Mouse (Mus musculus) right cerebral cortex, postnatal 10 days (tissue): ENCODE measurements around the gene Acoxl.
"Not testable (repeated sequence)": the region's sequence is repeated elsewhere in the genome, so short reads cannot be mapped to it uniquely, and the experiment has no call there.

Experiments used
- DNase-seq, 2 experiments: peaks; one replicate each; pipeline ENCODE4 v3.0.0; 2021; ENCODE audit warnings: low spot score in 2 of 2

The Acoxl gene

GRCm38 (mm10) chr2:128078859-128079258 lies 240.2 kb downstream of the Acoxl start:
- peak in 1 of 2 experiments; percentile 42 for DNase-seq

- DNase-seq: no peak
Measured at GRCm38 (mm10) chr2:128079316-128079715, 240.6 kb downstream of the Acoxl start.

DNA sequence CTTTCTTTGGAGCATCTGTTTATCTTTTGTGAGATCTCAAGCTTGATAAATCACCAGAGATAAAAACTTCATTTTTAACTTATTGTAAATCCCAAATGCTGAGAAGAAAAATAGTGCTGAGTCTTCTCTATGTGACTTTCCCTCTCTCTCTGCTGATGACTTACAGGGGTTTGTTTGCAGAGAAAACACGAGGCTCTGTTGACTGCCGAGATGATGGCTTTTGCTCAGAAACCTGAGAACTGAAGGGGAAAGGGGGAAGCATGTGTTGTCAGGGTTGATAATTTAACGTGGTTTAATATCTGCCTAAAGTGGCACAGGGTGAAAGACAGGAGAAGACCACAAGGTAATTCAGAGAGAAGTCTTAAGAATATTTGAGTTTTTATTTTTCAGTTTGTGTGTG lies 245.2 kb downstream of the Acoxl start:
- no peak for DNase-seq

- no peak for DNase-seq
Measured at GRCm38 (mm10) chr2:128084607-128085006, 245.9 kb downstream of the Acoxl start.

- no peak for DNase-seq
Measured at GRCm38 (mm10) chr2:128085481-128085880, 246.8 kb downstream of the Acoxl start.

- DNase-seq: peak in 1 of 2 experiments; percentile 33
Measured at GRCm38 (mm10) chr2:128086301-128086886, 247.7 kb downstream of the Acoxl start.

DNA sequence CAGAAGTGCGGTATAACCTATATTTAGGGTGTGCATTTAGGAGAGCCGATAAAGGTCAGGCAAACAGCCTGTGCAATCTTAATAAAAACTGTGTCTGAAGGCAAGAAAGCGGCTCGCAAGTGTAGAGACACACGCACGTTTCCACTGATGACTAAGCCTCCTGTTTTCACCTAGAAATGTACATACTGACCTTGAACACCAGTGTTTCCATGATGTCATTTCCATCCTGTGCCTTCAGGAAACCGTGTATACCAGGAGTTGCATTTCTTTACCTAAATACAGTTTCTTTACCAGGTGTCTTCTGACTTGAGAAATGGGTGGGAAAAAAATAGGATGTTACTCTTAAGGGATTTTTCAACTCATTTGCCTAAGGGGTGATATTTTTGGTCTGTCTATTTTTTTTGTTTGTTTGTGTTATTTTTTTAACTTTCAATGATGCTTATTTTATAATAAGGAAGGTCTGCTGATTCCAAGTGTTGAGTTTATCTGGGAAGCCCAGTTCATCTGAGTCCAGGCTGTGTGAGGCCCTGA lies 248.4 kb downstream of the Acoxl start:
- no peak for DNase-seq

GRCm38 (mm10) chr2:128087798-128088545 lies 249.3 kb downstream of the Acoxl start:
- DNase-seq: no peak

DNA sequence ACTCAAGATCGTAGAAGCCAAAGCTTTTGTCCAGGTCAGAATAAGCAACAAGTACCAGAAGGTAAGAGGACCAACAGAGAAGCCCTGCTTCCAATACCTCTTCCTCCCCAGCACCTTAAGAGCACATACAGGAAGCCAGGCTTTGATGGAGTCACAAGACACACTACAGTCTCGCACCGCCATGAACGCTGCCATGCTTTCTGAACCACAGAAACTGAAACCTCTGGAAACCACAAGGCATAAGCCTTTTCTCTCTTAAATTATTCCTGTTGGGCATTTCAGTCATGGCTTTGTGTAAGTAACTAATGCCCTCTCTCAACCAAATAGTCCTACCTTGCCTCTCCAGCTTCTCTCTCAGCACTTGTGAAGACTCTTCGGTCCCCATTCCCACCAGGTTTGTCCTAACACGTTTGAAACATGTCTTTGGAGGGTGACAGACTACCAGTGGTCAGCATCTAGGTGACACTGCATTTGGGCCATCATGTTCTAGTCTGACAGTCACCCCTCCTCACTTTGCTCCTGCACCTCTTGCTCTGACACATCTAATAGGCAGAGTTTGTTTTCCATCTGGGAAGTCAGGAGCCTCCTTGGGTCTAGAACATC lies 251.7 kb downstream of the Acoxl start:
- DNase-seq: no peak

DNA sequence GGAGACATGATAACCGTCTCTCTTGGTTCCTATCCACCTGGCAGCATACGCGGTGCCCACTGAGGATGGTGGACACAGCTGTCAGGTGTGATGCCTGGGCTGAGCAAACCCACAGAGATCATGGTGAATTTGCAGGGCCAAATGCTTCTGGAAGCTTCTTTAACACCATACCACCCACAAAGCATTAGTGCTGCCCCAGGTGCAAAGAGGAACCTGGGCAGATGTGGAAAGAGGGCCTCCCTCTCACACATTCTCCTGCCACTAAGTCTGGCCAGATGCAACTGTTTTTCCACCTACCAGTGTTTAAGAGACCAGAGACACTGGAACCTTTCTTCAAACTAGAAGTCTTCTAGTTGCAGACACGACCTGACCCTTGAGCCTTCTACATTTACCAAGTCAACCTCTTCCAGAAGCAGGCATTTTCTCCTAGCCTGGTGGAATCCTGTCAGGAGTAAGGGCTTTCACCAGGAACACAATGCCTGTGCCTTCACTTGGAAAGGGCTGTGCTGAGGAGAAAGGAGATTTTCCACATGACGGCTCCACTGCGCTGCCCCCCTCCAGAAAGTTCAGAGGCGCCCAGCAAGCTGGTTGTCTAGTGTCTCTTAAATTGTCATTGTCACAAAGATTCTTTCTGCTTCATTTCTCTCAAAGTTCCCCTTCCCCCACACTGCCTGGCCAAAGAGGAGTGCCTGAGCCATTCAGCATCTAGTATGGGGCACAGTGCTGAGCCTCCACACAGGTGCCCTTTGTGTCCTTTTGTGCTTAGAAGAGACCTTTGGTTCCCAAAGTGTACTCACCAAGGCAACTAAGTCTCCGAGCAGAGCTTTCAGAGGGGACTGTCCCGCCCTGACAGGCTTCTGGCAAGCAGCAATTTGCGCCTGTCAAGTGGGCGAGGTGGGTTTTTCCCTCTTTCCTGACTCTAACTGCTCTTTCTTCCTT lies 253.0 kb downstream of the Acoxl start:
- no peak for DNase-seq

- DNase-seq: no peak
Measured at GRCm38 (mm10) chr2:128092451-128092850, 253.8 kb downstream of the Acoxl start.

- no peak for DNase-seq
Measured at GRCm38 (mm10) chr2:128094196-128094595, 255.5 kb downstream of the Acoxl start.

DNA sequence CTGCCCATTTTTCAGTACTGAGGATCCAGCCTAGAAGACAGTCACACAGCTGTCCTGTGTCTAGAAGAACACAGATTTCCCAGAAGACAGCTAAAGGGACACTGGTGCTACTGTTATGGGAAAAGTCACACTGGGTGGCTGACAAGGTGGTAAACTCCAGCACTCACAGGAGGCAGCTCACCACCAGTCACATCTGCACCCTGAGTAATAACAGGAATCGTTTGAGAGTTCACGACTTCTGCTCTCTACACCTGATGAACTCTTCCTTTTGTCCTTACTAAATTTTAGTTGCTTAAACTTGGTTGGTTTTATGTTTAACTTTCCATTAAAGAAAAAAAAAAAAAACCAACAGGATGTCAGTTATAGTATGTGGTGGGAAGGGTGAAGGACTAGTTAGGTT lies 255.9 kb downstream of the Acoxl start:
- DNase-seq: no peak

DNA sequence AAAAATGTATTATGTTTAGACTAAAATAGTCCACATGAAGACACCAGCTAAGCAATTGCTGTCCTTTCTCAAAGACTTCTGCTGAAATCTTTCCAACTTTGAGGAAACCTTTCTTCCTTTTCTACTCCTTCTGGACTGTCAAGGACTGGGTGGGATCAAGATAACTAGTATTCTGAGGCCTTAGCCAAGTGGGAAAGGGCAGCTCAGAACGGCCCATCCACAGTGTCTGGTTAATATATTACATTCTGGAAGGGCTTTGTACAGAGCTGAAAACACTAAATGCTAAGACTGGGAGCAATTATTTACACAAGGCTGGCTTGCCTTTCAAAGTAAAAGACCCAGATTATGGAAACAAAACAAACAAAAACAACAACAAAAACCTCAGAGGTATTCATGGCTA lies 256.6 kb downstream of the Acoxl start:
- no peak for DNase-seq

GRCm38 (mm10) chr2:128096070-128096469 lies 257.4 kb downstream of the Acoxl start:
- no peak for DNase-seq

GRCm38 (mm10) chr2:128098118-128098517 lies 259.4 kb downstream of the Acoxl start:
- DNase-seq: not testable (repeated sequence)

DNA sequence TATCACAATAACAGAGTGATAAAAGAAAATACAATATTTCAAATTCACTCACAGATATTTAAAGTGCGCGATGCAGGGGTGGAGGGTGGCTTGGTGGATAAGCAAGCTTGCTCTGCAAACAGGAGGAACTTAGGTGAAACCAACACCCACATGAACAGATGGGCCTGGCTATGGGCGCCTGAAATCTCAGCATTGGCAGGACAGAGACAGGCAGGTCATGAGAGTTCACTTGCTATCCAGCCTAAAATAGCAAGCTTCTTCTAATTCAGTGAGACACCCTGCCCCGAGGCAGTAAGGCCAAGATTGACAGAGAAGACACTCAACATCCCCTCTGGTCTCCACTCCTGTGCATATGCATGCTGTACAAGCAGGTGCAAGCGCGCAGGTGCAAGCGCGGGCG lies 263.4 kb downstream of the Acoxl start:
- no peak for DNase-seq

- DNase-seq: no peak
Measured at GRCm38 (mm10) chr2:128104815-128105214, 266.1 kb downstream of the Acoxl start.

DNA sequence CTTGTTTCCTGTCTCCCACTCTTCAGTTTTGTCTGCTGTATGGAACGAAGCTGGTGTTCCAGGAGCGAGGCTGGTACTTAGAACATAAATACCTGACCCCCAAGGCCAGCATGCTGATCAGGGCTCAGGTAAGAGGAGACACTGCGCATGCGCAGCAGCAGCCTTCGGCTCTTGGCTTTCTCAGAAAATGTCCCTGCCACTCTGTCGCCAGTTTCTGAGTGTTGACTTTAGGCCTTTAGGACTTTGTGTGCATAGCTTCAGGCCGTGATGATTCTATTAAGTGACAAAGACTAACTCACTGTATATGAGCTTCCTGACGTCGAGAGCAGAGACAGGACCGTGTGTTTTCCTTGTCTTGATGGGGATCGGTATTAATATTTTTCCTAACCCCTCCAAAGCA lies 267.0 kb downstream of the Acoxl start:
- no peak for DNase-seq

GRCm38 (mm10) chr2:128111537-128111936 lies 272.9 kb downstream of the Acoxl start:
- DNase-seq: no peak

GRCm38 (mm10) chr2:128114621-128115020 lies 275.9 kb downstream of the Acoxl start:
- no peak for DNase-seq

- DNase-seq: no peak
Measured at GRCm38 (mm10) chr2:128115579-128115978, 276.9 kb downstream of the Acoxl start.
